Mouse (Mus musculus) stomach, postnatal 0 days (tissue): Measurements from ENCODE around the gene Slc10a1.

ENCODE experiments used
- CTCF ChIP-seq: IDR thresholded peaks from 2 replicates; pipeline ENCODE4 v1.5.1; 2016; ENCODE audit warnings: antibody characterized with exemption, low read depth, mild to moderate bottlenecking, moderate library complexity
- EP300 ChIP-seq: optimal IDR thresholded peaks from 2 replicates; pipeline ENCODE3; 2016; ENCODE audit warnings: antibody characterized with exemption

GRCm38 (mm10) chr12:80936751-80937150 is 31.8 kb downstream of the Slc10a1 start:
- no peak for TF ChIP-seq CTCF
- TF ChIP-seq EP300: no peak
